Mouse (Mus musculus) CH12.LX (cell line): ENCODE results near the gene Ltf. TPM values are rescaled to one million over a fixed set of nuclear protein-coding genes. Genes with fewer than 3 reads are reported as not detected.

Experiments used
- DNase-seq: peaks from one replicate; pipeline ENCODE4 v3.0.0-alpha.2; 2013; ENCODE audit errors: extremely low read depth
- H3K27ac ChIP-seq: 2 replicates; pipeline ENCODE4 v1.5.1; 2012; ENCODE audit warnings: low read depth, mild to moderate bottlenecking, control low read depth, moderate library complexity; ENCODE audit not compliant: insufficient read depth
- H3K27me3 ChIP-seq: replicated peaks from 2 replicates; pipeline ENCODE3; 2012; ENCODE audit warnings: inconsistent platforms
- H3K36me3 ChIP-seq, 2 experiments: replicated peaks in 1 of 2; 2 replicates each; pipeline versions ENCODE3 to v1.6.1; 2012; ENCODE audit warnings: inconsistent platforms in 1 of 2, low read length in 1 of 2, mild to moderate bottlenecking in 1 of 2, mixed read lengths in 1 of 2, moderate library complexity in 1 of 2; ENCODE audit not compliant: control insufficient read depth in 1 of 2, insufficient read depth in 1 of 2
- H3K4me1 ChIP-seq, 2 experiments: 2 replicates each; pipeline ENCODE4 v1.6.1; 2012; ENCODE audit warnings: inconsistent platforms in 1 of 2, moderate library complexity in 1 of 2; ENCODE audit not compliant: insufficient read depth in 2 of 2, control insufficient read depth in 1 of 2
- H3K4me2 ChIP-seq: 2 replicates; pipeline ENCODE4 v1.6.1; 2012; ENCODE audit warnings: low read depth, mild to moderate bottlenecking, control low read depth; ENCODE audit not compliant: poor library complexity, insufficient read depth, severe bottlenecking
- H3K4me3 ChIP-seq, 3 experiments: fragments of 150-350 bp in 1 of 3; sonication (generic) in 1 of 3; replicated peaks in 1 of 3; 2 replicates each; pipeline versions ENCODE3 to v1.5.1; 2011 to 2012; ENCODE audit warnings: low read depth in 2 of 3, low read length in 2 of 3, mild to moderate bottlenecking in 2 of 3, moderate library complexity in 2 of 3, control low read depth in 1 of 3, improper control_type of control experiment in 1 of 3, inconsistent platforms in 1 of 3, mixed read lengths in 1 of 3; ENCODE audit not compliant: poor library complexity in 1 of 3
- H3K79me2 ChIP-seq: replicated peaks from 2 replicates; pipeline ENCODE4 v1.6.1; 2012; ENCODE audit warnings: mild to moderate bottlenecking, moderate library complexity; ENCODE audit not compliant: control insufficient read depth, poor library complexity, insufficient read depth, severe bottlenecking; ENCODE audit errors: extremely low read depth
- H3K9ac ChIP-seq: 2 replicates; pipeline ENCODE4 v1.6.1; 2012; ENCODE audit warnings: low read depth, mild to moderate bottlenecking, control low read depth, moderate library complexity; ENCODE audit not compliant: insufficient read depth
- H3K9me3 ChIP-seq: replicated peaks from 2 replicates; pipeline ENCODE3; 2012; ENCODE audit warnings: low read length, inconsistent platforms, mixed read lengths
- CHD1 ChIP-seq: IDR thresholded peaks from 2 replicates; pipeline ENCODE4 v1.6.1; 2012; ENCODE audit warnings: low read depth, low read length, improper control_type of control experiment, inconsistent platforms
- GABPA ChIP-seq: IDR thresholded peaks from 2 replicates; pipeline ENCODE4 v1.6.1; 2012; ENCODE audit warnings: low read depth, low read length, improper control_type of control experiment, inconsistent platforms; ENCODE audit not compliant: insufficient replicate concordance
- IRF4 ChIP-seq: IDR thresholded peaks from 2 replicates; pipeline ENCODE4 v1.6.1; 2014; ENCODE audit warnings: low read depth, mild to moderate bottlenecking, inconsistent platforms, low read length, improper control_type of control experiment
- JUN ChIP-seq: IDR thresholded peaks from 2 replicates; pipeline ENCODE4 v1.6.1; 2011; ENCODE audit warnings: low read depth, mild to moderate bottlenecking, low read length, improper control_type of control experiment, moderate library complexity; ENCODE audit not compliant: insufficient read depth
- JUND ChIP-seq: conservative IDR thresholded peaks from 2 replicates; pipeline ENCODE4 v1.6.1; 2011; ENCODE audit warnings: low read depth, low read length, improper control_type of control experiment
- KAT2A ChIP-seq: IDR thresholded peaks from 2 replicates; pipeline ENCODE4 v1.6.1; 2012; ENCODE audit warnings: low read length, improper control_type of control experiment, inconsistent platforms; ENCODE audit not compliant: insufficient replicate concordance
- MAFK ChIP-seq: IDR thresholded peaks from 2 replicates; pipeline ENCODE4 v1.6.1; 2011; ENCODE audit warnings: low read length, improper control_type of control experiment; ENCODE audit not compliant: insufficient replicate concordance
- MAX ChIP-seq: IDR thresholded peaks from 2 replicates; pipeline ENCODE4 v1.6.1; 2011; ENCODE audit warnings: low read length, improper control_type of control experiment
- MAZ ChIP-seq: IDR thresholded peaks from 2 replicates; pipeline ENCODE4 v1.6.1; 2012; ENCODE audit warnings: low read depth, mild to moderate bottlenecking, inconsistent platforms, low read length, improper control_type of control experiment, moderate library complexity
- MEF2A ChIP-seq: IDR thresholded peaks from 2 replicates; pipeline ENCODE4 v1.6.1; 2014; ENCODE audit warnings: low read depth, mild to moderate bottlenecking, inconsistent platforms, low read length, improper control_type of control experiment, borderline replicate concordance
- MXI1 ChIP-seq: IDR thresholded peaks from 2 replicates; pipeline ENCODE4 v1.6.1; 2011; ENCODE audit warnings: mild to moderate bottlenecking, low read depth, low read length, improper control_type of control experiment
- MYC ChIP-seq: IDR thresholded peaks from 2 replicates; pipeline ENCODE4 v1.6.1; 2011; ENCODE audit warnings: low read depth, mild to moderate bottlenecking, improper control_type of control experiment, low read length
- NELFE ChIP-seq: IDR thresholded peaks from 2 replicates; pipeline ENCODE4 v1.6.1; 2011; ENCODE audit warnings: low read depth, low read length, improper control_type of control experiment
- NRF1 ChIP-seq: IDR thresholded peaks from 2 replicates; pipeline ENCODE4 v1.6.1; 2014; ENCODE audit warnings: low read depth, mild to moderate bottlenecking, inconsistent platforms, low read length, improper control_type of control experiment, moderate library complexity
- PAX5 ChIP-seq: IDR thresholded peaks from 2 replicates; pipeline ENCODE4 v1.6.1; 2012; ENCODE audit warnings: low read length, inconsistent platforms, mixed read lengths
- POLR2AphosphoS2 ChIP-seq: IDR thresholded peaks from 2 replicates; pipeline ENCODE4 v1.6.1; 2011; ENCODE audit warnings: low read depth, low read length, improper control_type of control experiment
- SIN3A ChIP-seq: IDR thresholded peaks from 2 replicates; pipeline ENCODE4 v1.6.1; 2012; ENCODE audit warnings: low read length, improper control_type of control experiment, inconsistent platforms
- USF1 ChIP-seq: IDR thresholded peaks from 2 replicates; pipeline ENCODE4 v1.6.1; 2014; ENCODE audit warnings: low read depth, mild to moderate bottlenecking, inconsistent platforms, low read length, improper control_type of control experiment
- USF2 ChIP-seq: conservative IDR thresholded peaks from 2 replicates; pipeline ENCODE4 v1.6.1; 2011; ENCODE audit warnings: low read depth, low read length, improper control_type of control experiment
- ZC3H11A ChIP-seq: IDR thresholded peaks from 2 replicates; pipeline ENCODE4 v1.6.1; 2012; ENCODE audit warnings: low read depth, mild to moderate bottlenecking, inconsistent platforms, low read length, improper control_type of control experiment
- ZMIZ1 ChIP-seq: IDR thresholded peaks from 2 replicates; pipeline ENCODE4 v1.6.1; 2012; ENCODE audit warnings: low read depth, mild to moderate bottlenecking, inconsistent platforms, low read length, improper control_type of control experiment
- ZNF384 ChIP-seq: IDR thresholded peaks from 2 replicates; pipeline ENCODE4 v1.6.1; 2012; ENCODE audit warnings: low read depth, low read length, improper control_type of control experiment, inconsistent platforms
- dilution Hi-C: fragments of 300-500 bp; cut with MboI; formaldehyde crosslinking; loops from 2 replicates; pipeline ENCODE4 v1.14.3; 2020; ENCODE audit warnings: low sequenced_read_pairs; ENCODE audit not compliant: extremely low pct_unique_long_range_greater_than_20kb, extremely low pct_ligation_motif_present
- in situ Hi-C: fragments of 300-500 bp; cut with MboI; formaldehyde crosslinking; loops from 3 replicates; pipeline ENCODE4 v1.14.3; 2019; ENCODE audit warnings: low sequenced_read_pairs, low pct_ligation_motif_present, low pct_unique_long_range_greater_than_20kb, mixed read lengths
- polyA plus RNA-seq: library from polyadenylated mRNA; unstranded; fragments of >175 nt; gene quantifications from 2 replicates; pipeline ENCODE4 v1.2.1, GENCODE M21; 2012; ENCODE audit warnings: low read depth; ENCODE audit not compliant: insufficient read length
- total RNA-seq, 2 experiments: library from RNA; depleted of rRNA; stranded (reverse); fragments of 300-350 nt in 1 of 2; fragments of >200 nt in 1 of 2; gene quantifications; 2 replicates each; pipeline ENCODE4 v1.2.3; 2012 to 2014

Gene Ltf
- total and polyA plus RNA-seq, 3 experiments = 0.08 TPM; not detected in 2

DNA sequence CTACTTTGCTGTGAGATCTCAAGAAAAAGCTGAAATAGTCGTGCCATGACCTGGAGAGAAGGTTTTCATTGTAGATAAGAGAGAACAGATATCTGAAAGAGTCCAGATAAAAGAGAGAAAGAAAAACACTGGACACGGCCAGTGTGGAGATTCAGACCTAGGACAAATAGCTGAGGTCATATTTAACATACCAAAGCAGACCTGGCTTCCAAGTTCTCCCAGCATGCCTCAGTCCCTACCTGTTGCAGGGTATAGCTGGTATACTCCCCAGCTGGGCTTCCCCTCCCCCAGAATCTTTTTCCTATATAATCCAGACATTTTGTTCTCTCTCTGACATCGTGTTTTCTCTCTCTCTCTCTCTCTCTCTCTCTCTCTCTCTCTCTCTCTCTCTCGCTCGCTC, 68.9 kb downstream of the Ltf start:
- dilution Hi-C loops (no loop called here), in situ Hi-C loops (no loop called here)
- no peaks in the 10 kb centered on the region for H3K36me3 ChIP-seq
- peaks cover 11 to 17% of the 10 kb centered on the region in 2 experiments for H3K4me1 ChIP-seq
- DNase-seq = no peak
- no peak for TF ChIP-seq MEF2A
- TF ChIP-seq MAFK = no peak
- no peak for TF ChIP-seq JUND
- TF ChIP-seq POLR2AphosphoS2 = no peak
- TF ChIP-seq MXI1 = no peak
- no peak overlapping the region for H3K9ac ChIP-seq
- H3K4me3 ChIP-seq = no peak overlapping the region
- H3K27ac ChIP-seq = no peak overlapping the region
- peaks cover 5% of the 10 kb centered on the region for H3K27me3 ChIP-seq
- H3K4me2 ChIP-seq = no peak overlapping the region
- no peaks in the 10 kb centered on the region for H3K9me3 ChIP-seq
- no peaks in the 10 kb centered on the region for H3K79me2 ChIP-seq

DNA sequence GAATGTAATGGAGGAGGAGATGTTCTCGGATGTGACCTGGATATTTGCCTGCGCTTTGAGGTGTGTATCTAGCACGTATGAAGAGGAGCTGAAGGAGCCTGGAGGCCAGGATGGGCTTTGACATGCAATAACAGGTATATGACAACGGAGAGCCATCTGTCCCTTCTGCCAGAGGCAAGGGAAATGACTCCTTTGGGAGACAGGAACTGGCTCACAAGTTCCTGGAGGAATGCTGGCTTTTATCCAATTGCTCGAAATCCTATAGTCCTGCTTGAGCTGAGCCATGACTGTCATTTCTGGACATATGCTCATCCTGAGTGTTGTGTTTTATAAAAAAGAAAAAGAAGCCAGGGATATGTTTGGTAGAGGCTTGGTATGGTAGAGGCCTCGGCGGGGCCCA, 69.8 kb downstream of the Ltf start:
- Histone ChIP-seq H3K4me1 (peaks cover 11 to 17% of the 10 kb centered on the region in 2 experiments), H3K79me2 (no peaks in the 10 kb centered on the region), H3K27ac (no peak overlapping the region), H3K9ac (no peak overlapping the region), H3K27me3 (peaks cover 5% of the 10 kb centered on the region), H3K36me3 (no peaks in the 10 kb centered on the region), H3K4me2 (no peak overlapping the region), H3K4me3 (no peak overlapping the region), H3K9me3 (no peaks in the 10 kb centered on the region)
- DNase-seq = no peak
- TF ChIP-seq MAX (no peak), ZNF384 (no peak), ZC3H11A (no peak), IRF4 (no peak), USF1 (no peak), MYC (no peak), ZMIZ1 (no peak), MAFK (no peak), USF2 (no peak), MXI1 (no peak), JUN (no peak), KAT2A (no peak), NELFE (no peak), GABPA (no peak), CHD1 (no peak), MAZ (no peak), SIN3A (no peak), PAX5 (no peak), NRF1 (no peak)
- in situ Hi-C loops (no loop called here), dilution Hi-C loops (no loop called here)

Other genes starting within 250 kb of the Ltf start
- gene Prss42, start 221.1 kb upstream of the Ltf start, total RNA-seq (2012; rRNA removed) = 0.29 and 0.34 TPM in 2 replicates
- gene Prss42, start 221.1 kb upstream of the Ltf start, total RNA-seq (2014; rRNA removed) = 0.28 TPM in 1 of 2 replicates, not detected in the other
- 1.1 and 1.2 TPM in 2 replicates for gene Prss42, start 221.1 kb upstream of the Ltf start, polyA plus RNA-seq
- gene Prss44, start 205.3 kb upstream of the Ltf start, total RNA-seq (2012; rRNA removed) = not detected in 2 replicates
- gene Prss44, start 205.3 kb upstream of the Ltf start, total RNA-seq (2014; rRNA removed) = not detected in 2 replicates
- gene Prss44, start 205.3 kb upstream of the Ltf start, polyA plus RNA-seq = 0.14 and 0.17 TPM in 2 replicates
- gene Prss43, start 192.6 kb upstream of the Ltf start, total RNA-seq (2012; rRNA removed) = not detected in 2 replicates
- gene Prss43, start 192.6 kb upstream of the Ltf start, total RNA-seq (2014; rRNA removed) = not detected in 2 replicates
- not detected in 2 replicates for gene Prss43, start 192.6 kb upstream of the Ltf start, polyA plus RNA-seq
- gene Prss45, start 184.7 kb upstream of the Ltf start, total RNA-seq (2012; rRNA removed) = not detected in 2 replicates
- not detected in 2 replicates for gene Prss45, start 184.7 kb upstream of the Ltf start, total RNA-seq (2014; rRNA removed)
- not detected in 2 replicates for gene Prss45, start 184.7 kb upstream of the Ltf start, polyA plus RNA-seq
- not detected in 2 replicates for gene Prss46, start 174.8 kb upstream of the Ltf start, total RNA-seq (2012; rRNA removed)
- gene Prss46, start 174.8 kb upstream of the Ltf start, total RNA-seq (2014; rRNA removed) = not detected in 2 replicates
- not detected in 2 replicates for gene Prss46, start 174.8 kb upstream of the Ltf start, polyA plus RNA-seq
- gene Prss50, start 161.3 kb upstream of the Ltf start, total RNA-seq (2012; rRNA removed) = not detected in 2 replicates
- not detected in 2 replicates for gene Prss50, start 161.3 kb upstream of the Ltf start, total RNA-seq (2014; rRNA removed)
- gene Prss50, start 161.3 kb upstream of the Ltf start, polyA plus RNA-seq = not detected in 2 replicates
- 1.2 and 2.5 TPM in 2 replicates for gene Als2cl, start 139.4 kb upstream of the Ltf start, total RNA-seq (2012; rRNA removed)
- gene Als2cl, start 139.4 kb upstream of the Ltf start, total RNA-seq (2014; rRNA removed) = 2.4 and 2.9 TPM in 2 replicates
- gene Als2cl, start 139.4 kb upstream of the Ltf start, polyA plus RNA-seq = 3.4 and 3.5 TPM in 2 replicates
- not detected in 2 replicates for gene Tmie, start 139.2 kb upstream of the Ltf start, total RNA-seq (2012; rRNA removed)
- not detected in 2 replicates for gene Tmie, start 139.2 kb upstream of the Ltf start, total RNA-seq (2014; rRNA removed)
- not detected in 2 replicates for gene Tmie, start 139.2 kb upstream of the Ltf start, polyA plus RNA-seq
- gene Fam240a, start 102.4 kb upstream of the Ltf start, total RNA-seq (2012; rRNA removed) = not detected in 2 replicates
- not detected in 2 replicates for gene Fam240a, start 102.4 kb upstream of the Ltf start, total RNA-seq (2014; rRNA removed)
- gene Fam240a, start 102.4 kb upstream of the Ltf start, polyA plus RNA-seq = not detected in 2 replicates
- gene Tdgf1, start 73.1 kb upstream of the Ltf start, total RNA-seq (2012; rRNA removed) = not detected in 2 replicates
- not detected in 2 replicates for gene Tdgf1, start 73.1 kb upstream of the Ltf start, total RNA-seq (2014; rRNA removed)
- not detected in 2 replicates for gene Tdgf1, start 73.1 kb upstream of the Ltf start, polyA plus RNA-seq
- gene Lrrc2, start 67.7 kb upstream of the Ltf start, total RNA-seq (2012; rRNA removed) = 1.0 and 1.6 TPM in 2 replicates
- gene Lrrc2, start 67.7 kb upstream of the Ltf start, total RNA-seq (2014; rRNA removed) = 3.6 and 3.8 TPM in 2 replicates
- gene Lrrc2, start 67.7 kb upstream of the Ltf start, polyA plus RNA-seq = 1.5 and 1.6 TPM in 2 replicates
- not detected in 2 replicates for gene Rtp3, start 28.7 kb upstream of the Ltf start, total RNA-seq (2012; rRNA removed)
- not detected in 2 replicates for gene Rtp3, start 28.7 kb upstream of the Ltf start, total RNA-seq (2014; rRNA removed)
- gene Rtp3, start 28.7 kb upstream of the Ltf start, polyA plus RNA-seq = not detected in 2 replicates
- 5.2 and 13.0 TPM in 2 replicates for gene Ccrl2, start 38.2 kb downstream of the Ltf start, total RNA-seq (2012; rRNA removed)
- gene Ccrl2, start 38.2 kb downstream of the Ltf start, total RNA-seq (2014; rRNA removed) = 7.9 and 9.0 TPM in 2 replicates
- gene Ccrl2, start 38.2 kb downstream of the Ltf start, polyA plus RNA-seq = 4.0 and 5.3 TPM in 2 replicates
- 22.4 and 25.2 TPM in 2 replicates for gene Lrrfip2, start 98.3 kb downstream of the Ltf start, total RNA-seq (2012; rRNA removed)
- 16.6 and 22.9 TPM in 2 replicates for gene Lrrfip2, start 98.3 kb downstream of the Ltf start, total RNA-seq (2014; rRNA removed)
- 30.9 and 38.7 TPM in 2 replicates for gene Lrrfip2, start 98.3 kb downstream of the Ltf start, polyA plus RNA-seq